Mouse (Mus musculus): ENCODE data around the gene Plekhn1.

The Plekhn1 gene

DNA sequence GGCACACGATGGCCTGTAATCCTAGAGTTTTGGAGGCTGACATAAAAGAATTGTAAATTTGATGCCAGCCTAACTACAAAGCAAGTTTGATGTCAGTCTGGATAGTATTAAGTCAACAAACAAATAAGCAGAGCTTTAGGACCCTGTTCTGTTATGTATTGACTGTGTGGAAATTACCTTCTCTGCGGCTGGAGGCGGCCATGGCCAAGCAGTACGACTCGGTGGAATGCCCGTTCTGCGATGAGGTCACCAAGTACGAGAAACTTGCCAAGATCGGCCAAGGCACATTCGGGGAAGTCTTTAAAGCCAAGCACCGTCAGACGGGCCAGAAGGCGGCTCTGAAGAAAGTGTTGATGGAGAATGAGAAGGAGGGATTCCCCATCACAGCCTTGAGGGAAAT lies 21.5 kb downstream of the Plekhn1 start:
- DNase-seq, result peak in 1 of 2 experiments; percentile 29

DNA sequence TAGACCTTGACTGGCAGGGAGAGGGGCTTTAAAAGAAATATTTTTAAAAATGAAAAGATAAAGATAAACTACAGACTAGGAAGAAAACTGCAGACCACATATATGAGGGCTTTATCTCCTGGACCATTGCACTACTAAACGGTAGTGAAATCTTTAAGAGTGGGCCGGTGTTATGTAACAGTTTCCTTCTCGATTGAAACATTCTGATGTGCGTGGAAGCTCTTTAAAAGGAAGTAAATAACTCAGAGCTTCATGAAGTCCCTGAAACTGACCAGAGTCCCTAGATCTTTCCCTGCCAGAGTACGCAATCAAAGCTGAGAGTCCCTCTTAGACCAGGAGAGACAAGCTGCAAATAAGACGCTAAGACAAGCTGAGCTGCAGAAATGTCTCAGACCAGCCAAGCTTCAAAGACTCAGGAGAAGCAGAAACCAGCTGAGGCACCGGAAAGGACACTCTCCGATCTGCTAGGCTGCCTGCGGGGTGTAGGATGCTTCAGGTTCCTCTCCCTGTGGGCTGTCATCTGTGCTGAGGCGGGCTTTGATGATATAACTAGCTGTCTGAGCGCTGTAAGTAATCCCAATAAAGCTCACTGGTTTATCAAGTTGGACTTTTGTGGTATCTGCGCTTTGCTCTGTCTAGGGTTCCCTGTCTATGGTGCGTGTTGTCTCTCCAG lies 24.6 kb downstream of the Plekhn1 start:
- no peak for DNase-seq

DNA sequence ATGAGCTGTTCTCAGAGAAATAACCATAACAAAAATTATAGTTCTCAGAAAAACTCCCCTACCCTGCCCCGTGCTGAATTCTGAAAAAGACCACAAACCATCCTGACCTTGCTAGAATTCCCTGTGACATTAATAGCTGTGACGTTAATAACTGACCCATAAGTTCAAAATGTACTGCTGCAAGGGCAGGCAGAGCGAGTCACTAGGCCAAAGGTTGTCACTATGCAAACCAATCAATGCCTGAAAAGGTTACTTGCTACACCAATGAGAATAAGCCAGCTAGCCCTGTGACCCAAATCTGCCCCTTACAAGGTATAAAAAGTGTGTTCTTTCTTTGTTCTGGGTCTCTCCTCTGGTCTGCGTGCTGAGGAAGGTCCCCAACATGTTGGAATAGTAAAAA lies 25.8 kb downstream of the Plekhn1 start:
- DNase-seq, result no peak

DNA sequence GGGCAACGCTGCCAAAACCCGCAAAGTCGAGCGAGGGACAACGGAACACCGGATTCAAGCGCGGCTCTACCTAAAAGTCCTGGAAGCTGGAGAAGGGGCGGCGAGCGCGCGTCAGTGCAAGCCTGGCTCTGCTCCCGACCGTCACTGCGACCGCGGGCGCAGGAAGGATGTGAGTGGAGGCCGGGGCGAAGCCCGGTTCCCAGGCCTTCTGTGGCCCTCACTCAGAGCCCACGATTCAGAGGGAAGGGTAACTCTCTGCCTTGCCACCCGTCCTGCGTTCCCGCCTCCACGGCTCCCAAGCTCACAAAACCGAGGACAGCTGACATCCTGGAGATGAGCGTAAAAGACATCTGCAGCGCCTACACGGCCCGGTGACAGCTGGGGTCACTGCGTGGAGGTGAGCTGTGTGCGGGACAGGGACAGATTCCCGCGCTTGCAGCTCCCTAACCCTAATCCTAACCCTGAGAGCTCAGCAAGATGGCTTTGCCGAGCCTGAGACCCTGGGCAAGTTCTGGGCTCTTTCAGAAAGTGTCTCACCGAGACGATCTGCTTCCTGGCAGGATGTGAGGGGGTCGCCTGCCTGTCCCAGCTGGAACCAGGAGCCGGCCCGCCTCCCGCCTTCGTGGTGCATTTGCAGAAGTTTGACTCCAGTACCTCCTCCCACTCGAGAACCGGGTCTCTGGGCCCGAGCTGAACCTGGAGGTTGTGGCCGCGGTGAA lies 31.1 kb downstream of the Plekhn1 start:
- DNase-seq, result peak; percentile 48 to 66

DNA sequence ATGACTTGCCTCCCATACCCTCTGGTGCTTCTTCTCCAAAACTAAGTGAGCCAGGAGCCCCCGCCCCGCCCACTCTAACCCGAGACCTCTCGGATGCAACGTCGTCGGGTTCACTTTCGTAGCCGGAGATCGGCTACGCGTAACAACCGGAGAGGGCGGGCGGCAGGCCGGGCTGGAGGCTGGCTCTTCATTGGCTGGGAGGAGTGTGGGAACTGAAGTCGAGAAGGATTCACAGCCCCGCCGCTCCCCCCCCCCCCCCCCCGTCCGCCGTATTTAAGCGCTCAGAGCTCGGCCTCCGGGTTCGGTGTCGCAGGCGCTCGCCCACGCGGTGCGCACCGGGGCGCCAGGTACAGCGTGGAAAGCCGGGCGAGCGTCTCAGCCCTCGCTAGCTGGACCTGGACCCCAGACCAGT lies 31.6 kb downstream of the Plekhn1 start, which contains the start of gene AW011738:
AW011738 (plus strand) TSS at position 304 of the 412 bp plus-strand sequence.
- DNase-seq, result peak; percentile 82 to 90

DNA sequence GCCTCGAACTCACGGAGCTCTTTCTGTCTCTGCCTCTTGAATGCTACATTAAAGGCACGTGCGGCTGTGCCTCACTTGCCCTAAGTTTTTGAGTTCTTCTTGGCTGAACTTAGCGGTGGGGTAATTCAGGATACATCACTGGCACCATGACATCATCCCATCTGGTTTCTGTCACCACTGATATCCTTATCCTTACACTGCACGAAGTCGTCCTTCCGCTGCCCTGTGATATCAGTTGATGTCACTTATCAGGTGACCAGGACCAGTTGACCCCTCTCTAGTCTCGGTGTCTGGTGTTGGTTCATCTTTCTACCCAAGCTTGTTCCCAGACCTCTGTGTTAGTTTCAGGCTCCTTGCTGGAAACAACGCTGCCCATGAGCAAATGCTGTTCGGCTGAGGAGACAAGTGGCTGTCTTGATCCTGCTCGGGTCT lies 32.2 kb downstream of the Plekhn1 start:
- peak in 1 of 2 experiments; percentile 25 for DNase-seq

DNA sequence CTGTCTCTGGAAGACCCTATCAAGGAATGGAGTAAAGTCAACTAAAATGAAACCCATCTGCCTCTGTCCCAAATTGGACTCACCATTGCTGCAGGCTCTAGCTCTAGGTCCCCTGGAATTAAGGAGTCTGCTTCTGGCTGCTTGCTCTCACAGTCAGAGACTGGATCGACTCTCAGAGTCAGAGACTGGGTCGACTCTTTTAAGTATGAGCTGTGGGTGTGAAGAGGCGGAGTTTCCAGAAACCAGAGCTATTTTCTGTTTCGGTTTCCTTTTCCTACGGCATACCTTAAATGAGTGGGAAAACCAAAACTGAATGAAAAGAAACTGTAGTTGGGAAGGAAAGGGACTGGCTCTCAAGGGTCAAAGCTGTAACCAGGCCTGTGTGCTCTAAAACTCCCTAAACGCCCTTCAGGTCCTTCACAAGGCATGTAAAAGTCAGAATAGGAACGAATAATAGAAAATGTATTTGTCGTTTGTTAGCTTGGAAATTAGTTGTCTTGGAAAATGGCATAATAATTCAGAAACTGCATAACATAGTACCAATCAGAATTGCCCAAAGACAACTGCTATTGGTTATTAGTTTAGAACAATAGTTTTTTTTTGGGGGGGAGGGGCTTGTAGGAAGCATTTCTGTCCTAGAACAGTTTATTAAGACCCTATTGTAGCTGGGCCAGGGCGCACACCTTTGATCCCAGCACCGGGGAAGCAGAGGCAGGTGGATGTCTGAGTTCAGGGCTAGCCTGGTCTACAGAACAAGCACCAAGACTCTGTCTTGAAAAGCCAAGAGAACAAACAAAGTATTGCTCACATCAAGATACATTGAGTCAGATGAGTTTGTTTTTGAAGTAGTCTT lies 33.8 kb downstream of the Plekhn1 start, which contains the start of gene Isg15:
Isg15 (minus strand) TSS at position 196 of the 853 bp plus-strand sequence.
- DNase-seq, result peak; percentile 35 to 36

DNA sequence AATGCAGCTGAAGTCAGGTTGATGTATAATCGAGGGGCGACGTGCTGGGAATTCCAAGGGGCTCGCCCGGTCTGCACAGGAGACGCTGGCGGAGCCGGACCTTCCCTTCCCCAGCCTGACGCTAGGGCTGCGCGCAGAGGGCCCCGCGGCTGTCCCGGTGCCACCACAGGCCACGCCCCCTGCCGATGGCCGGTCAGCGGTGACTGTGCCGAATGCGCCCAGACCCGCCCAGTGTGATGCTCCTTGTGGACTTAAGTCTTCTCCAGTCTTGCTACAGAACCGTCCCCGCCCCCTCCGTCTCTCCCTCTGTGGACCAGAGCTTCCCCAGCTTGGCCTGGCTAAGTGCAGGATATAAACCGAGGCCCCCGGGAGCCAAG lies 36.8 kb downstream of the Plekhn1 start:
- DNase-seq, result peak; percentile 94 to 97

DNA sequence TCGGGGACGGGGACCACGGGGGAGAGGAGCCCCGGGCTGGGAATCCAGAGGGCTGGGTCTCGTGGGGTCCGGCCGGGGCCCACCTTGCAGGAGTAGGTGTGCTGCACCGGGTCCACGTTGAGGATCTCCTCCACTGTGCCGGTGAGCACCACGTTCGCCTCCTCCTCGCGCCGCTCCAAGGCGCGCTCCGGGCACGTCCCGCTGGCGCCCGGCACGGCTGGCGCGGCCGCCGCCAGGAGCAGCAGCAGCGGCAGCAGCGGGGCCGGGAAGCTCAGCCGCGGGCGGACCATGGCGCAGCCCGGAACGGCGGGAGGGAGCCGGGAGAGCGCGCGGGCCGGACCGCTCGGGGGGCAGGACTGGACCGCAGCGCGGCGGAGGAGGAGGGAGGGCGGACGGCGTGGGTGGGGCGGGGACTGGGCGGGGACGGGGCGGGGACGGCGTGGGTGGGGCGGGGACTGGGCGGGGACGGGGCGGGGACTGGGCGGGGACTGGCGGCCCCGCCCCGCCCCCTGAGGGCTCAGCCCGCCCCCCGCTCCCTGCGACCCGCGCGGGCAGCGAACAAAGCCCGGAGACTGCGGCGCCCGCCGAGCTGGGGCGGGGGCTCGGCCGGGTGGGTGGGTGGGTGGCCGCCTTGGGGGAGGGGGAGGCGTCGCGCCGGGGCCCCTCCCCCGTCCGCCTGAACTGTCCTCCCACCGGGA lies 37.4 kb downstream of the Plekhn1 start, which contains the start of gene Agrn:
Agrn (minus strand) TSS at position 358 of the 698 bp plus-strand sequence.
- peak; percentile 76 to 91 for DNase-seq

DNA sequence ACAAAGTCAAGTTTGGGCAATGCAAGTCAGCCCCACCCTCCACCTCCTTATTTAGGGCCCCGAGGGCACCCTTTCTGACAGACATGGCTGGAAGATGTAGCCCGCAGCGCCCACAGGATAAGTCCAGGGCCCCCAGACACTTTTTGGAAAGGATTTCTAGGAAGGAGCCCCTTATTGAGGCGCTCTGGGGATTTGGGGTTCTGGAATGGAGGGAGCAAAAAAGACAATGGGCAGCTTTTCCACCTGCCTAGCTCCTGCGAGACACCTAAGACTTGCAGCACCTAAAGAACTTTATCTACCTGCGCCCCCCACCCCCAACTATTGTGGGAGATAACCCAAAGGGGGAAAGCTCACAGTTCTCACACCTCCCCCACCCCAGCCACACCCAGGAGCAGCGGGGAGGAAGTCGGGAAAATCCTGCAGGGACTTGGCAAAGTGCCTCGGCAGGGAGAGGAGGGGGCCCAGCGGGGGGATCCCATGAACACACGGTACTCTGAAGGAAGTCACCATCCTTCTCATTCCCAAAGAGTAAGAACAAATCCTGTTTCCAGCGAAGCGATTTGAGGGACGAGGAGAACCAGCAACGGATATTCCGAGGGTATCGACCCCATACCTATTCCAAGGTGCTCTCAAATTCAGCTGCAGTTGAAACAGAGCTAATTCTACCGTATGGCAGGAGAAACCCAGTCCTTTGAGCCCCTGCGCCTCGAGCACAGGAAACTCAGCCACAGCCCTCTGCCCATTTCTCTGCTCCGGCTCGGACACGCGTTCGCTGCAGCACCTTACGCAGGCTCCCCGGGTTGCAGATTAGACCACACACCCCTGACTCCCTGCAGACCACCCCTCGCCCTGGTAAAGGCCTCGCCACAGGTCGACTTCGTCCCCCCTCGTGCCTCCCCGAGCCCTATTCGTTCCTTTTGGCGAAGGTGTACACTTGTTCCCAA lies 38.5 kb downstream of the Plekhn1 start:
- DNase-seq, result peak; percentile 77 to 86

DNA sequence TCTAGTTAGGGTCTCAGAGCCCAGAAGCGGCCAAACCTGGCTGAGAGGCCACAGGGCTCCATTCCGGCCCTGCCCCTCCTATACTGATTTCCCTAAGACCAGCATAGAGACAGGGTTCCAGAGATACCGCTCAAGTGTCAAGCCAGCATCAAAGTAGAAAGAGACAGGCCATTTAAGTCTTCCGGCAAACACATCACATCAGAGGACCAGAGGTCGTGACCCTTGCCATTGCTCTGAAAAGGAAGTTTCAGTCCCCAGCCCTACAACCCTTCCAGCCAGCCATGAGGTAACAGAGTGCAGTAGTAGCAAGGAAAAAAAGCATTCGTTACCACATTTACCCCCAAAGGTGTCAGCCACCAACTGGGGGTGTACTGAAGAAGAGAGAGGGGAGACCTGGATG lies 40.3 kb downstream of the Plekhn1 start:
- peak in 1 of 2 experiments; percentile 25 for DNase-seq

DNA sequence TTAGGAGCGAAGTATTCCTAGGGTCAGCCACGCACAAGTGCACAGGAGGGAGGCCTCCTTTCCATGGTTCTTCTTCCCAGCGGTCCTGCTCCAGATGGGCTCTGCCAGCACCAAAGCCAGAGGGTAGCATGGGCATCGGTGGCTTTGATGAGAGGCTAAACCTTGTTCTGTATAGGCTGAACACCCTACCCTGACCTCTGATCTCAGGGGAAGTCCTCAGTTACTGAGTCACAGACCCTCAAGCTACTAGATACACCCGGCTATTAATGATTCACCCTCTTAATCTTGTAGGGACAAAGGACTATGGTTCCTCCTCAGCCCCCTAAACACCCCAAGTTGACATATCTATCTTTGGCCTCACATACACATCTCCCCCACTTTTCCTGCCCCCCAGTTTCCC lies 40.8 kb downstream of the Plekhn1 start:
- DNase-seq, result peak in 1 of 2 experiments; percentile 50

DNA sequence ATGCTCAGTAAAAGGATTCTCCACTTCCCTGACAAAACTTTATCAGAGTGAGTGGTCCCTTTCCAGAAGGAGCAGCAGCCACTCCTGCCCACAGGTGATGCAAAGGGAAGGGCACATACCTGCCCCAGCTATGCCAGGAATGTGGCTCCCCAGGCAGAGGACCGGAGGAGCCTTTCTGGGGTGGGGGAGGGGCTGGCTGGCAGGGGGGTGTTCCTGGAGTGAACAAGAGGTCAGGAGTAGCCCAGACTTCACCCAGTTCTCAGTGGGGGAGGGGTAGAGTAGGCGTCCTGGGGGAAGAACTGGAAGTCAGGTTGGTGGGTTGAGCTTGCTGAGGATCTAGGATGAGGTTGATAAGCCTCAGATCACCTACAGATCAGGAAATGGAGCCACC lies 41.5 kb downstream of the Plekhn1 start:
- DNase-seq, result peak; percentile 61 to 86

DNA sequence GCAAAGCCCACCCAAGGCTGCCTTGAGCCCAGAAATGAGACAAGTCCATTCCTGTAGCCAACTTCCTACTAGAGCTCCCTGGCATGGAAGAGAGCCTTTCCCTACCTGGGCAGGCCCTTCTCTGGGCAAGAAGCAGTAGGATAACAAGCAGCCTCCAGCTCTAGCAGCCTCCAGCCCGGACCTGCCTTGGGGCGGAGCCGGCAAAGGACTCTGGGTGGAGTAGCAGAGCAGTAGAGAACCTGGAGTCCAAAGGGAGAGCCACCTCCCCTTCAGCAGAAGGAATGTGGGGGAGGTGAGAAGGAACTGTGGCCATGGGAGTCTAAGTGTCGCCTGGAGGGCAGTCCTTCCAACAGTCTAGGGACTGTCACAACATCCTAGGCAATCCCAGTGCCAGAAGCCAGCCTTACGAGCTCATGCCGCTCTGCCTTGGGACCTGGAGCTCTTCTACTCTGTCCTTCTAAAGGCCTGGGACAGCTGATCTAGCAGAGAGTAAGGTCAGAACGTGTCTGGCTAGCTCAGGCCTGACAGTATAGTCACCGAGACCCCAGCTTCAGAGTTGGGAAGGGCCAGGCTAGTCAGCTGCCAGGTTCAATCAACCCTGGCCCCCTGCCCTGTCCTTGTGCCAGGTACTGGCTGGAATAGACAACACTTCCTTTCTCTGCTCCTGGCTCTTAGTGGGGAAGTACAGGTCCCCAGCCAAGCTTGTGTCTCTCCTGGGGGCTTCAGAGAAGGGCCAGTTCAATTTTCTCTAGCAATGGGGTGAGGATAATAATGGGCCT lies 42.0 kb downstream of the Plekhn1 start:
- DNase-seq, result peak; percentile 78 to 94

DNA sequence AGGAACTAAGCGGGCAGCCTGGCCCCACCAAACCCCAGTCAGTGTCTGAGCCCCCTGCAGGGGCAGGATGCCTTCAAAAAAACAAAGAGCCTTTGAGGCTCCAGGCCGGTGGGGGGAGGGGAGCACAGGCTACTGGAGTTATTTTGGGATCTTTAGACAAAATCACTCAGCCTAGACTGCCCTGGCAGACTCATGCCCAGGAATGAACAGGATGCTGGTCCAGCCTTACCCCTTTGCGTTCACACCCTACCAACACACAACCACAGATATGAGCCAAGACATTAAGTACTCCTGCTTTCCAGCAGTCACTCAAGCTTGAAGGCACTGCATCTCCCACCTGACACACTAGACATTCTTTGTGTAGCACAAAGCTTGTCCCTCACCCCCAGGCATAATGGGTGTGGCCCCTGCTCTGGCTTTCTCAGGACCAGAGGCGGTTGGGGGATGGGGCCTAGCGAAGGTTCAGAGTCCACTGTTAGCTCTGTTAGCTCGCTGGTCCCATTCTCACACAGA lies 45.8 kb downstream of the Plekhn1 start:
- DNase-seq, result peak; percentile 76 to 87

DNA sequence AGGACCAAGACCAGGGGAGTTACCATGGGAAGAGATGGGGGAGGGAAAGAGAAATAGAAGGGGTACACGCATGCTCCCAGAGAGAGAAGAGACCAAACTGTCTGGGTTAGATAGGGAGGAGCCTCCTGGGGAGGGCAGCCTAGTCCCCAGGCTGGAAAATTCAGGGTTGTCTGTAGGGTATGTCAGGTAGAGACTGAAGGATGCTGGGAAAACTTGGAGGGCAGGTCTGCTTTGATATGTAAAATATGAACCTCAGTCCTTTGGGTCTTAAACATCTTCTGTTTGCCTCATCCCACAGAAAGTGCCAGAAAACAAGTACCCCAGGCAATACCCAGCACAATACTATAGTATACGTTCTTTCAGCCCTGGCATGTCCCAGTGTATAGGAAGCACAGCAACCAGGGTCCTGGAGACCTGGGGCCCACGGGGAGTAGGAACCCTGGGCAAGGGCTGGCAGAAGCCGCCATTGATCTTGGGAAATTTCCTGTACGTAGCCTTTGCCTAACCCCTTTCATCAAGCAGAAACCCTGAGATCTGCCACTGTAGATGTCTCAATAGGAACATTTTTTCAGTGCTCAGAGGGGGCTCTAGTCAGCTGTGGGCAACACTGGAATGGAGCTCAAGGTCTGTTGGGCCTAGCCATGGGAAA lies 46.4 kb downstream of the Plekhn1 start:
- DNase-seq, result no peak

DNA sequence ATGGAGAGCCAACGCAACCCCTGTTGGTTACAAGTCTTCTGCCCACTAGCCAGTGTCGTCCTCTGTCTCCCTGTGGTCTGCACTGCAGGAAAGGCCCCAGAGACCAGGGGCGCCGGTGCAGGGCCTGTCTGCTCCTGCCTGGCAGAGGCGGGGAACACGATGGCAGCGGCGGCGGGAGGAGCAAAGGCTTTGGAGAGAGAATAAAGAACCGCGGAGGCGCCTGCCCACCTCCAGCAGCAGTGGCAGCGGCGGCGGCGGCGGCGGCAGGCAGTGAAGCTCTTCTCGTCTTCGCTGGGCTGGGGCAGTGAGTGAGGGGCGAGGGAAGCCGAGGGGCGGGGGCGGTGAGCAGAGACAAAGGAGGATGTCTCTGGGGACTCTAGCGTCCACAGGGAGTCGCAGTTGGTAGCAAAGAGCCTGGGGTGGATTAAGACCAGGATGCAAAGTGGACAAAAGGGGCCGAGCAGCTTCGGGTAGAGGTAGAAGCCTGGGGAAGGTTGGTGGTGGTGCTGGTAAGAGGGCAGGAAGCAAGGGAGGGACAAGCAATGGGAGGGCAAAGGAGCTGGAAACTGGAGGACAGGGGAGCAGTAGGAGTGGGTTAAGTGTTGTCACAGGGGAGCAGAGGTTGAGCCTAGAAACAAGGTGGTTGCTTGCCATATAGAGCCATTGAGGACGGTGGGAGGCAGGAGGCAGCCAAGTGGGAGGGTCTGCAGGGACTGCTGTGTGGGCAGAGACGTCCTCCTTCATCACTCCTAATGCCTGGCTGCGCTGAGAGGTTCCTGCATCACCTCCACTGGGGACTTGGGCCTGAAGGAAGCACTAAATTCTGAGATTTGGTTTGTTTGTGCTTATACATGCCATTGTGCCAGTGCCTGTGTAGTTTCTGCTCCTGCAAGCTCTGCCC lies 48.5 kb downstream of the Plekhn1 start:
- peak in 1 of 2 experiments; percentile 39 for DNase-seq

DNA sequence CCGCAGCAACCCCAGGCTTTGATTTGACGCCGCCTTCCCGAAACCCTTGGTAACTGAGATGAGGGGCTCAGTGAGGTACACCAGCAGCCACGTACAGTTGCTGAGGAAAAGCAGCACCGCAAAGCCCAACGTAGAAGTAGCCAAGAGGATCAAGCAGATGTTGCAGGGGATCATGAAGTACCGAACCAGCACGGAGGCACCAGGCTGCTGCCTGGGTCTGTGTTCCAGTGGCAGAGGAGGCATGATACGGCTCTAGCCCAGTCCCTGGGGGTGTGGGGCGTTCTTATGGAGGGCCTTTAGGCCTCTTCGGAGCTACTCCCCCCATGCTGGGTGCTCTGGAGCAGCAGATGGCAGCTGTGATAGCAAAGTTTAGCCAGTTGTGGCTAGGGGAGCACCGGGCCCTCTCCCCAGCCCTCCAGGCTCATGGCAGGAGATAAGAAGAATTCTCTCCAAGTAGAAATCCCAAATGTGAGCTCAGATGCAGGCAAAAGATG lies 49.2 kb downstream of the Plekhn1 start:
- peak in 1 of 2 experiments; percentile 29 for DNase-seq
